In genomic region chr10:69653121-69653677, GRCm38 (mm10) we compare ENCODE assay signal across 12 mouse cellular contexts.
DNase-seq lines count a peak whose midpoint lies in the region; ATAC-seq and TF ChIP-seq lines count a peak whose summit lies in the region.
"Had no signal": no experiment of that assay in that cellular context is flagged by ENCODE, and none has a peak within 500 bp of the region (broad histone marks: within the 10 kb centered on the region; RNA-seq: fewer than 3 reads in every experiment).

No protein-coding gene starts in this region.

- no peak overlapping the region for H3K4me3 ChIP-seq in heart, embryonic 12.5 days
- no peak overlapping the region for H3K4me3 ChIP-seq in heart, adult 2 months
- no peak overlapping the region for H3K4me3 ChIP-seq in layer of hippocampus, adult 2 months
- no peak overlapping the region for H3K4me3 ChIP-seq in stomach, embryonic 16.5 days (replicated peaks; ENCODE audit: low read length)
- no peak overlapping the region for H3K4me3 ChIP-seq in stomach, postnatal 0 days (ENCODE audit: low read depth, low read length)
- H3K4me3 ChIP-seq: liver, embryonic 15.5 days had no signal

- H3K9ac ChIP-seq in heart, embryonic 12.5 days, result 0 out of 2 replicates have a peak overlapping the region, but pooled peaks have one; percentile 8
- H3K9ac ChIP-seq in heart, adult 2 months (ENCODE audit: low read depth, low read length), result no peak overlapping the region
- no peak overlapping the region; the same call in 1 of the 2 replicates for H3K9ac ChIP-seq in stomach, embryonic 16.5 days (ENCODE audit: low read length)
- no peak overlapping the region for H3K9ac ChIP-seq in stomach, postnatal 0 days (ENCODE audit: low read length)
- H3K9ac ChIP-seq: liver, embryonic 15.5 days had no signal

- peaks cover 40% of the 10 kb centered on the region for H3K4me1 ChIP-seq in heart, embryonic 12.5 days (replicated peaks)
- H3K4me1 ChIP-seq in heart, adult 2 months (ENCODE audit: control insufficient read depth, insufficient read depth, low read length), result peaks cover 12% of the 10 kb centered on the region
- H3K4me1 ChIP-seq in stomach, embryonic 16.5 days (ENCODE audit: control insufficient read depth, insufficient read depth, low read length), result peaks cover 13% of the 10 kb centered on the region
- no peaks in the 10 kb centered on the region for H3K4me1 ChIP-seq in stomach, postnatal 0 days (replicated peaks; ENCODE audit: control insufficient read depth, insufficient read depth)

- peaks cover 1% of the 10 kb centered on the region; the same call in 1 of the 2 replicates for H3K79me2 ChIP-seq in heart, adult 2 months (replicated peaks; ENCODE audit: control insufficient read depth, insufficient read depth, low read length)

- no peak for TF ChIP-seq EP300 in heart, adult 2 months (IDR thresholded peaks at IDR 0.05; ENCODE audit: insufficient read depth, low read depth, low read length)
- no peak for TF ChIP-seq EP300 in stomach, postnatal 0 days (optimal IDR thresholded peaks at IDR 0.05)

- WGBS in heart, embryonic 12.5 days, result 5% methylated on average over 5 of the region's 5 CpGs
- 12% methylated on average over 5 of the region's 5 CpGs for WGBS in heart, adult 2 months
- 10% methylated on average over 5 of the region's 5 CpGs for WGBS in stomach, embryonic 16.5 days
- WGBS in stomach, postnatal 0 days, result 14% methylated on average over 5 of the region's 5 CpGs

- H3K27ac ChIP-seq in heart, embryonic 12.5 days (ENCODE audit: poor library complexity, severe bottlenecking), result peak overlapping the region; percentile 46
- H3K27ac ChIP-seq in heart, adult 2 months, result no peak overlapping the region
- H3K27ac ChIP-seq in layer of hippocampus, adult 2 months, result peak overlapping the region; percentile 75
- H3K27ac ChIP-seq in stomach, embryonic 16.5 days (ENCODE audit: low read length), result no peak overlapping the region; the same call in 1 of the 2 replicates
- no peak overlapping the region for H3K27ac ChIP-seq in stomach, postnatal 0 days (replicated peaks)
- H3K27ac ChIP-seq: hindbrain, postnatal 0 days; liver, embryonic 15.5 days had no signal

- ATAC-seq in heart, embryonic 12.5 days (ENCODE audit: insufficient number of reproducible peaks, low FRiP score), result peak; percentile 24; the same call in 1 of the 2 replicates
- ATAC-seq in stomach, embryonic 16.5 days (ENCODE audit: insufficient read depth, low FRiP score), result 0 out of 2 replicates have a peak, but pooled peaks have one; percentile 42
- ATAC-seq in stomach, postnatal 0 days (ENCODE audit: low FRiP score, low TSS enrichment), result no peak
- ATAC-seq: hindbrain, postnatal 0 days had no signal

- no peak for DNase-seq in heart, adult 2 months
- no peak for DNase-seq in layer of hippocampus, adult 2 months (ENCODE audit: low spot score in 2 of 2)
- no peak for DNase-seq in layer of hippocampus, postnatal 10 days (ENCODE audit: low spot score in 2 of 2)
- no peak for DNase-seq in stomach, postnatal 0 days (ENCODE audit: low spot score)
- DNase-seq in right cerebral cortex, adult 18-20 months, result no peak
- no peak for DNase-seq in right cerebral cortex, adult 2 months (ENCODE audit: low spot score in 2 of 2)
- DNase-seq: right cerebral cortex, postnatal 14 days; thymus, postnatal 4 days had no signal

- H3K27me3 ChIP-seq in heart, embryonic 12.5 days (replicated peaks), result no peaks in the 10 kb centered on the region
- no peaks in the 10 kb centered on the region for H3K27me3 ChIP-seq in heart, adult 2 months (ENCODE audit: control insufficient read depth, insufficient read depth, low read length)
- H3K27me3 ChIP-seq in stomach, embryonic 16.5 days (ENCODE audit: control insufficient read depth, insufficient read depth, low read length), result no peaks in the 10 kb centered on the region
- no peaks in the 10 kb centered on the region for H3K27me3 ChIP-seq in stomach, postnatal 0 days (ENCODE audit: control insufficient read depth, insufficient read depth, low read length)
- H3K27me3 ChIP-seq: liver, embryonic 15.5 days had no signal

- peak overlapping the region; percentile 18 for H3K4me2 ChIP-seq in heart, embryonic 12.5 days
- no peak overlapping the region for H3K4me2 ChIP-seq in stomach, embryonic 16.5 days (ENCODE audit: low read depth, low read length)
- no peak overlapping the region for H3K4me2 ChIP-seq in stomach, postnatal 0 days (replicated peaks; ENCODE audit: low read depth)
- H3K4me2 ChIP-seq: liver, embryonic 15.5 days had no signal

- TF ChIP-seq CTCF in heart, adult 2 months (IDR thresholded peaks at IDR 0.05), result no peak
- no peak for TF ChIP-seq CTCF in layer of hippocampus, adult 2 months (conservative IDR thresholded peaks at IDR 0.05)
- TF ChIP-seq CTCF in stomach, postnatal 0 days (IDR thresholded peaks at IDR 0.05; ENCODE audit: low read depth), result no peak

- intact Hi-C loops in heart, adult 2 months (cut with DNase I), result loop anchor here (5.0 kb wide), 3 partner anchors 41 to 281 kb away; no protein-coding TSS in a partner anchor

- H3K36me3 ChIP-seq in heart, embryonic 12.5 days, result no peaks in the 10 kb centered on the region
- H3K36me3 ChIP-seq in heart, adult 2 months (ENCODE audit: control insufficient read depth, insufficient read depth, low read length), result no peaks in the 10 kb centered on the region
- no peaks in the 10 kb centered on the region for H3K36me3 ChIP-seq in stomach, embryonic 16.5 days (ENCODE audit: control insufficient read depth, insufficient read depth, low read length)
- H3K36me3 ChIP-seq in stomach, postnatal 0 days (ENCODE audit: control insufficient read depth, insufficient read depth, low read length), result no peaks in the 10 kb centered on the region
- H3K36me3 ChIP-seq: liver, embryonic 15.5 days had no signal

- TF ChIP-seq POLR2A in heart, adult 2 months (IDR thresholded peaks at IDR 0.05; ENCODE audit: insufficient read depth, low read depth, low read length), result no peak

- H3K9me3 ChIP-seq in heart, embryonic 12.5 days (replicated peaks), result no peaks in the 10 kb centered on the region
- no peaks in the 10 kb centered on the region for H3K9me3 ChIP-seq in stomach, embryonic 16.5 days (replicated peaks; ENCODE audit: control insufficient read depth, low read length)
- H3K9me3 ChIP-seq in stomach, postnatal 0 days (ENCODE audit: control insufficient read depth, low read length), result no peaks in the 10 kb centered on the region
- H3K9me3 ChIP-seq: liver, embryonic 15.5 days had no signal

Comparison
In these comparisons a context has a peak if more than half of its experiments do, and no peak if none do; other contexts are left out.
1. H3K27ac ChIP-seq: peak in heart, embryonic 12.5 days (single experiment) and layer of hippocampus, adult 2 months (single experiment); none in heart, adult 2 months (single experiment), stomach, embryonic 16.5 days (single experiment) and stomach, postnatal 0 days (single experiment).